Mouse (Mus musculus) cerebellum, adult 11 months (tissue): ENCODE data around the gene Ptprm.

Source experiments
- DNase-seq: peaks from one replicate; pipeline ENCODE4 v3.0.0; 2022

The Ptprm gene

DNA sequence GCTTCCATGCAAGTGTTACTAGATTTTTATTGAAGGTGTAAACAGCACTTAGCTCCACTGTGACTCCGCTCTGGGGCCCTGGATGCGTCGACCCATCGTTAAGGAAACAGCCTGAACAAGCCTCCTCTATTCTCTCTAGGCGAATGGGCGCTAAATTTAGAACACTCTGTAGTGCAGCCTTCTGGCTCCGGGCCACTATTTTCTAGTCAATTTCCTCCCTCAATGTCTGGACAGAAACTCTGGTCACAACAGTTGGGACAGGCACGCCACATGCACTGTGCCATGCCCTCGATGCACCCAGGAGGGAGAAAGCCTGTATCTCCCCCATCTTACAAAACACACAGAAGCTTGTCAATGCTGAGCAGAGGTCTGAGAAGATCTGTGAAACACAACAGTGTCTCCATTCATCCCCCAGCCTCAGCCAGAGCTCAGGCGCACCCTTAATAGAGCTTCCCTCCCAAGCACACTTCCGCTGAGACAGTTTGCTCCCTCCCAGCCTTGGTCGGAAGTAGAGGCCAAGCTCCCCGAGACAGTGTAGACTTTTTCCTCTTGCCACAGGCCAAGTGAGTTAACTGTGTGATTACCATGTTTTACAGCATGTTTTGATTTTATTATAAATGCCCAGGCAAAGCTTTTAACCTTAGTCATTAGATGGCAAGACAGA lies 220.7 kb downstream of the Ptprm start:
- DNase-seq, result peak; percentile 8

- no peak for DNase-seq
Observed at GRCm38 (mm10) chr17:67133026-67133425, 221.2 kb downstream of the Ptprm start.

DNA sequence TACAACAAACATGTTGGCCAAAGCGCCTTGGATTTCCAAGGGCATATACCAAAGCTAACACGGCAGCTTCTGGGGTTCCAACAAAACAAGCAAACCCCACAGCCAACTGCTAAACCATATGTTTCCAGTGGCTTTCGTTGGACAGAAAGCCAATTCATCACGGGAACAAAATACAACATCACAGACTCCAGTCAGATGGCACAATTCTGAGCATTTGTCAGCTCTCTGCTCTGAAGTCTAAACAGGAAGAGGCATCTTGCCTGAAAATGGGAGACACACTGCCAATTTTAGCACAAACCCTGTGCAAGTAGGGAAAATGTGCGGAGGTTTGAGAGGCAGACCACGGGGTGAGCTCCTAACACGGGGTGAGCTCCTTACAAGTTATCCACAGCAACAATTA lies 226.7 kb downstream of the Ptprm start:
- DNase-seq, result peak; percentile 27

DNA sequence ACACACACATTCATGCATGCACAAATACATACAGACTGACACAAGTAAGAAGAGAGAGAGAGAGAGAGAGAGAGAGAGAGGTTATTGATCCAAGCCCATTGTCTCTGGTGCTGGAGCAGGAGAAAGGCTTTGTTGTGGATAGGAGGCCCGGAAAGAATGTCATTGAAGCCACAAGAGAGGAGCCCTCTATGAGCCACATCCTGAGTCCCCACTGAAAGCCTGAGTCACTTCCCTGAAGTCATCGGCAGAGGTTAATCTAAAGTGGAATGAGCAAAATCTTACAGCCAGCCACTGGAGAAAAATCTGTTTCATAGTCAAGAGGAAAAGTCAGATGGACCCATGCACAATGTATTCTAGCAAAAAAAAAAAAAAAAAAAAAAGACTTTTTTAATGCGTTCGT lies 228.7 kb downstream of the Ptprm start:
- no peak for DNase-seq

- no peak for DNase-seq
Observed at GRCm38 (mm10) chr17:67124294-67124693, 230.0 kb downstream of the Ptprm start.

DNA sequence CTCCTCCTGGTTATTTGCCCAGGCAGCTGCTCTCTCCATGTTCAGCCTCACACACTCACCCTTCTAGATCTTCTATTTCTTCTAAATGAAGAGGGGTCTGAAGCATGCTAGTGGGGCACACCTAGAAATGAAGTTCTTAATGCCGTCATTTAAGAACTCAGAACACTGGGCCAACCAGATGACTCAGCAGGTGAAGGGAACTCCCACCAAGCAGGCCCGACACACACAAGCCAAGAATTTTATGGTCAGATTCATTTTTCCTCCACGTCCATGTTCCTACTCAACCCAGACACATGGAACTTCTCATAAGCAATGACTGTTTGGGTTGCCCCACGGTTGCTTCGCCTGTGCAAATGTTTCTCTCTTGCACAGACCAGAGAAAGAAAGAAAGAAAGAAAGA lies 230.5 kb downstream of the Ptprm start:
- DNase-seq, result no peak

GRCm38 (mm10) chr17:67120863-67121262 lies 233.4 kb downstream of the Ptprm start:
- DNase-seq, result no peak

GRCm38 (mm10) chr17:67118676-67119340 lies 235.4 kb downstream of the Ptprm start:
- no peak for DNase-seq

DNA sequence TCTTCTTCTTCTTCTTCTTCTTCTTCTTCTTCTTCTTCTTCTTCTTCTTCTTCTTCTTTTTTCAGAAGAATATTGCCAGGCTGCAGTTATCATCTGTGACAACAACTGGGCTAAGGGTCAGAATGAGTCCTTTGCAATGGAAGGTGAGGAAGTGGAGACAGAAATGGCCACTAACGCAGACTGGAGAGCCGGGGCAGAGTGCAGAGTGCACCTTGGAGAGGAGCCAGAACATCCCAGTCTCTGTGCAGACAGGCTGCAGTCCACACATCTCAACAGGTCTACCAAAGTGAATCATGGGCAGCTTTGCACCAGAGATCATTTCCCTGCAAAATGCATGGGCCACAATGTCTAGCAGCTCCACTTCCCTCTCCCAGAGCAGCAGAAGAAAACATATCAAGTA lies 239.4 kb downstream of the Ptprm start:
- DNase-seq, result no peak

DNA sequence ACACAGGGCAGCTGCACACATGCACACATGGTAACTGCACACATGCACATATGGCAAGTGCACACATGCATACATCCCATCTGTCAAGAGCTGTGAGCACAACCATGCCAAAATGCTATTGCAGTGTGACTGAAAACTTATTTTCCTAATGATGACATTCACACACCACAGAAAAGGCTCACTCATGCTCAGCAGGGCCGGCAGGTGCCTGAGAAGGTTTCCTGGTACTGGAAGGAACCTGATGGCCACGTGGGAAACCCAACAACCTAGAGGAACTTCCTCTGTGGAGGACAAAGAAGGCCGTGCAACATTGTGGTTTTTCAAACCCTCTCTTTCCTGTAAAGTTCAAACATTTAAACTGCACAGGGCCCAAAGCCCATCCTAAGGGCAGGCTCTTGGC lies 241.6 kb downstream of the Ptprm start:
- no peak for DNase-seq

DNA sequence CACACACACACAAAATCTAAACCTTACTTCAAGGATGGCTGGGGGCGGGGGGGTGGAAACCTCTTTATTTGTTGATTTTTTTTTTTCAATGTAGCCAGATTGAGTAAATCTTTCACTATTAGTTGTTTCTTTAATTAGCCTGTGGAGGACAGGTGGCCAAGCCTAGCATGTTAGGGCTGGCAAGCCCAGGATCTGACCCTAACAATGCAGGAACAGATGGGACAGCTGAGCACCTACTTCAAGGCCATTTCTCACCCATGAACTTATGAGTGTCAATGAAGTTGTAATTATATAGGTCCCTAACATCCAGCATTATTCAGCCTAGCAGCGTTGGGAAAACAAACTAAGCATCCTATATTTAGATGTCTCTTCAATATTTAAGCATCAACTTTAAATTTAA lies 248.1 kb downstream of the Ptprm start:
- DNase-seq, result no peak

- DNase-seq, result no peak
Observed at GRCm38 (mm10) chr17:67102051-67102450, 252.2 kb downstream of the Ptprm start.

GRCm38 (mm10) chr17:67090997-67091396 lies 263.3 kb downstream of the Ptprm start:
- DNase-seq, result no peak

DNA sequence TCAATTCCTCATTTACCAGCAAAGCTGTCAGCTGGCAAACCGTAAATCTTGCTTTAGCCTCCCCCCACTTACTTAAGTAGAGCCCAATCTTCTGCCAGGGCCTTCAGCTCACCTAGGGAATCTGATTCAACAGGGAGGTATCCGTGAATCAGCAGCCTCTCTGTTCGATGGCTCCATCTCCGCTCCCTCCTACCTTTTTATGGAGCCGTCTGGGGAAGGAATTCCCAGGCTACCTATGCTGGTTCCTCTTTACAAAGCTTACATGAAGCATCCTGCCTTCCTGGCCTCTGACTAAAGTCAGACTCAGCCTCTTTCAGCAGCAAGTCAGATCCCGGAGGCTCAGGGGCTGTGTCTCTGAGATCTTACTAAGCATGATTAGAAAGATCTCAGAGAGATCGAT lies 264.1 kb downstream of the Ptprm start:
- no peak for DNase-seq

GRCm38 (mm10) chr17:67089611-67090010 lies 264.6 kb downstream of the Ptprm start:
- no peak for DNase-seq

DNA sequence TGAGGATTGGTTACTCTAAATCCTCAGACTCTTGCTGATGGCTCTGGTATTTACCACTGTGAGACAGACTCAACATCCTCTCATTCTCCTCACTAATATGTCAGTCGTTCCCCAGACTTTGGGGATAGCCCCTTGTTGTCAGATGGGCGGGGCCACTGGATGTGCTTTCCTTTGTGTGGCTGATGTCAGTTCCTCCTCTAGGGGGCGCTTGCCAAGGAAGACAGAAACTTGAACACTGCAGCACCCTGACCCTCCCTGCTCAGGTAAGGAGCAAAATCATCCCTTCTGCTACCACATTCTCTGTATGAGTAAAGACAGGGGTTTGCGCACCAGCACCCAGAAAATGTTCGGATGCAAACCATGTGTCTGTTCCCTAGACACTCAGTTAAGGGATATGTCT lies 266.7 kb downstream of the Ptprm start:
- DNase-seq, result no peak

DNA sequence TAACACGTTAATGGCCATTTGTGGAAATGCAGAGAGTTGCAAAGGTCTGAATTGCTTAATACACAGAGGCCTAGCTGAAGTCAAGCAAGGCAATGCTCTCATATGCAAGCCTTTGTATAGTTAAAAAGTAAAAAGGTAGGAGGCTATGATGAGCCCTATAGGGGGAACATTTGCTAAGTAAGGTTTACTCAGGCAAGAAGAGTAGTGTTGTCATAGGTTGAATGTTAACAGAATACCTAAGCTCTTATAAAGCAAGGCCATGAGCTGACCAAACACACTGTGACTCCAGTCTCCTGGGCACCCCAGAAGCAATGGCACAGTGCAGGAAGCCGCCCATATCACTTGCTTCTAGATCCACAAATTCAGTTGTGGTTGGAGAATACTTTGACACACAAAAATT lies 267.4 kb downstream of the Ptprm start:
- DNase-seq, result no peak

- no peak for DNase-seq
Observed at GRCm38 (mm10) chr17:67084501-67084900, 269.8 kb downstream of the Ptprm start.

GRCm38 (mm10) chr17:67084093-67084492 lies 270.2 kb downstream of the Ptprm start:
- DNase-seq, result no peak

DNA sequence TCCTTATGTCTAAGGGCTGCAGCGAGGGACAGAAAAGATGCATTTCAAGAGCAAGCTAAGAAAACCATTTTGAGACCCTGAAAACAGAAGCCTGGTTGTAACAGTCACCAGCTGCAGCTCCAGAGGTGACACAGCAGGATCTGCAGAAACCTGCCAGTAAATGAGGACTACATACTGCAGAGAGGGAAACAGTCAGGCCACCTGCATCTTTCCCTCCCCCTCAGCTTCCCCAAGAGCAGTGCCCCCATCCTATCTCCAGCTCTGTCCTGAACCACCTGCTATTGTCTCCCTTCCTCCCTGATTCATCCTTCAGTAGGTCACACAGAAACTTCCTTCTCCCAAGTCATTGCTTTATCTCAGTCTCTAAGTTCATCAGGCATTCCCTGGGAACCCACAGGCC lies 274.7 kb downstream of the Ptprm start:
- DNase-seq, result no peak

GRCm38 (mm10) chr17:67073580-67073979 lies 280.7 kb downstream of the Ptprm start:
- no peak for DNase-seq

- DNase-seq, result no peak
Observed at GRCm38 (mm10) chr17:67073139-67073538, 281.1 kb downstream of the Ptprm start.

GRCm38 (mm10) chr17:67071231-67072009 lies 282.8 kb downstream of the Ptprm start:
- DNase-seq, result peak; percentile 41

DNA sequence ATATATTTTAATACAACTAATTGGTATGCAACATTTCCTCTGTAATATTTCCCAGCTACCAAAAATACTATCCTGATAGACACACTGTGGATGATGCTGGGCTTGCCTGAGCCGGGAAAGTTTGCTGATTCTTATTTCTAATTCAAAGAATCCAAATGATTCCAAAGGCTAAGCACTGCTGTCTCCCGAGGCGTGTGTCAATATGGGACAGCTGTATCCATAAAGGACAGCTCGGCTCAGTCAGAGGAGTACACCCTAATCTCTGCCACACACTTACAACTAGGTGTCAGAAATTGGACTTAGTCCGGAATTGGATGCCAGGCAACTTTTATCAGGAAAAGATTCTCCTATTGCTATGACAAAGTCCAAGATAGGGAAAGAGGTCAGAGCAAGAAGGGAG lies 290.6 kb downstream of the Ptprm start:
- DNase-seq, result no peak
